Mouse (Mus musculus): ENCODE measurements around the gene Spon1.

- TF ChIP-seq CTCF (IDR thresholded peaks at IDR 0.05; ENCODE audit: low read depth, low read length), result no peak
- TF ChIP-seq POLR2A (IDR thresholded peaks at IDR 0.05; ENCODE audit: insufficient read depth, low read length), result no peak
- TF ChIP-seq EP300 (IDR thresholded peaks at IDR 0.05; ENCODE audit: insufficient read depth, low read depth, low read length), result no peak
Observed at GRCm38 (mm10) chr7:113963766-113964165, 198.0 kb downstream of the Spon1 start.

Data from ES-Bruce4 (cell line).